Mouse (Mus musculus): Measurements from ENCODE around the gene Adamts2.

Gene Adamts2

GRCm38 (mm10) chr11:50725595-50725994 lies 123.7 kb downstream of the Adamts2 start:
- in situ Hi-C loops (cut with MboI, MseI): no loop called here

GRCm38 (mm10) chr11:50726035-50726434 lies 124.2 kb downstream of the Adamts2 start:
- in situ Hi-C loops (cut with MboI, MseI): no loop called here

- in situ Hi-C loops (cut with MboI, MseI): no loop called here
Measured at GRCm38 (mm10) chr11:50733146-50733545, 131.3 kb downstream of the Adamts2 start.

- in situ Hi-C loops (cut with MboI, MseI): no loop called here
Measured at GRCm38 (mm10) chr11:50734129-50734528, 132.2 kb downstream of the Adamts2 start.

GRCm38 (mm10) chr11:50736548-50736947 lies 134.7 kb downstream of the Adamts2 start:
- in situ Hi-C loops (cut with MboI, MseI): no loop called here

- in situ Hi-C loops (cut with MboI, MseI): no loop called here
Measured at GRCm38 (mm10) chr11:50738436-50738835, 136.6 kb downstream of the Adamts2 start.

GRCm38 (mm10) chr11:50739453-50739852 lies 137.6 kb downstream of the Adamts2 start:
- in situ Hi-C loops (cut with MboI, MseI): no loop called here

GRCm38 (mm10) chr11:50742146-50742545 lies 140.3 kb downstream of the Adamts2 start:
- in situ Hi-C loops (cut with MboI, MseI): no loop called here

GRCm38 (mm10) chr11:50744971-50745370 lies 143.1 kb downstream of the Adamts2 start:
- in situ Hi-C loops (cut with MboI, MseI): no loop called here

- in situ Hi-C loops (cut with MboI, MseI): no loop called here
Measured at GRCm38 (mm10) chr11:50746508-50746907, 144.6 kb downstream of the Adamts2 start.

- in situ Hi-C loops (cut with MboI, MseI): no loop called here
Measured at GRCm38 (mm10) chr11:50750983-50751585, 149.2 kb downstream of the Adamts2 start.

- in situ Hi-C loops (cut with MboI, MseI): no loop called here
Measured at GRCm38 (mm10) chr11:50757741-50758140, 155.9 kb downstream of the Adamts2 start.

GRCm38 (mm10) chr11:50766461-50766860 lies 164.6 kb downstream of the Adamts2 start:
- in situ Hi-C loops (cut with MboI, MseI): loop anchor here (5.0 kb wide), 1 partner anchor 309 kb away; no protein-coding TSS in a partner anchor

- in situ Hi-C loops (cut with MboI, MseI): loop anchor here (5.0 kb wide), 1 partner anchor 310 kb away; no protein-coding TSS in a partner anchor
Measured at GRCm38 (mm10) chr11:50767039-50767438, 165.2 kb downstream of the Adamts2 start.

- in situ Hi-C loops (cut with MboI, MseI): loop anchor here (5.0 kb wide), 1 partner anchor 312 kb away; no protein-coding TSS in a partner anchor
Measured at GRCm38 (mm10) chr11:50768995-50769749, 167.3 kb downstream of the Adamts2 start.

GRCm38 (mm10) chr11:50771006-50771405 lies 169.1 kb downstream of the Adamts2 start:
- in situ Hi-C loops (cut with MboI, MseI): no loop called here

- in situ Hi-C loops (cut with MboI, MseI): no loop called here
Measured at GRCm38 (mm10) chr11:50797674-50798073, 195.8 kb downstream of the Adamts2 start.

- in situ Hi-C loops (cut with MboI, MseI): no loop called here
Measured at GRCm38 (mm10) chr11:50798836-50799235, 197.0 kb downstream of the Adamts2 start.

GRCm38 (mm10) chr11:50814233-50814632 lies 212.3 kb downstream of the Adamts2 start:
- in situ Hi-C loops (cut with MboI, MseI): no loop called here

- in situ Hi-C loops (cut with MboI, MseI): no loop called here
Measured at GRCm38 (mm10) chr11:50826214-50826613, 224.3 kb downstream of the Adamts2 start.

- in situ Hi-C loops (cut with MboI, MseI): no loop called here
Measured at GRCm38 (mm10) chr11:50827010-50827953, 225.4 kb downstream of the Adamts2 start, which contains the start of gene Zfp354c. Gene Zfp354c, minus strand, starts transcription at chr11:50827724.

GRCm38 (mm10) chr11:50835727-50836126 lies 233.8 kb downstream of the Adamts2 start:
- in situ Hi-C loops (cut with MboI, MseI): no loop called here

All from T-helper 1 cell (primary cell).